Mouse (Mus musculus): ENCODE data around the gene Gm20388. TPM values are rescaled to one million over a fixed set of nuclear protein-coding genes. Genes with fewer than 3 reads are reported as not detected.

Gm20388 gene
- total RNA-seq, 2 experiments from 2014 or later = 11.4 to 18.1 TPM

- no peak for ATAC-seq (replicated peaks; ENCODE audit: low FRiP score, low TSS enrichment, poor library complexity, severe bottlenecking)
Measured at GRCm38 (mm10) chr8:121350803-121351202, 1440.2 kb downstream of the Gm20388 start.

- no peak for ATAC-seq (replicated peaks; ENCODE audit: low FRiP score, low TSS enrichment, poor library complexity, severe bottlenecking)
Measured at GRCm38 (mm10) chr8:121354844-121355243, 1444.2 kb downstream of the Gm20388 start.

DNA sequence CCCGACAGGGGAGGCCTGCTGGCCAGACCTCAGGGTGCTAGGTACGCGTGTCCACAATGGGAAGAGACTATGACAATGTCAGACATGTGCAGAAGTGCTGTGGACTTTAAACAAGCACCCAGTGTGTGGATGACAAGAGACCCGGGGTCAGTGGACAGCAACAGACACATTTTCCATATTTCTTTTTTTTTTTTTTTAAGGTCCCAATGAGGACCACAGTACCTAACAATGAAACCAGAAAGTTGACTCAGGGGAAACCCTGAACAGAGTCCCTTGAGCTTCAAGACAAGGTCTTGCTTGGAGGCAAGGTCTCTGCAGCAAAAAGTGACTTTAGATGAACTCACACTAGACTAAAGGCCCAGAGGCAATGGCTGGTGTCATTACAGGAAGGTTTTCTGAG, 1446.8 kb downstream of the Gm20388 start:
- ATAC-seq (replicated peaks; ENCODE audit: low FRiP score, low TSS enrichment, poor library complexity, severe bottlenecking) = no peak

DNA sequence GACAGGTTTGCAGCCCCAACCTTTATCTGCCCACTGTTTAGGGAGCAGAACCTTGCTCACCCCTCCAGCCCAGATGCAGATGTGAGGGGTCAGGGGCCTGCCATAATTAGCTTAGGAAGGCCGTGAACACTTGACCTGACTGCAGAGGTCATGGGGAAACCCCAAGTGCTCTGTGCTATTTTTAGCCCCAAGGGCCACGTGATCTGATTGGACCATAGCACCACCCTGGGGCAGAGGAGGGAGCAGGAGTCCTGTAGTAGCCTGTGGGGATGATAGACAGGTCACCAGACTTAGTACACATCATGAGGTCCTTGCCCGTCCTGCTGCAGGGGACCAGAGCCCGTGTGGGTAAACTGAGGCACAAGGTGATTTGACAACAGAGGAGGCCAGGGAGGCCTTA, 1448.0 kb downstream of the Gm20388 start:
- no peak for ATAC-seq (replicated peaks; ENCODE audit: low FRiP score, low TSS enrichment, poor library complexity, severe bottlenecking)

GRCm38 (mm10) chr8:121359131-121359981, 1448.7 kb downstream of the Gm20388 start:
- no peak for ATAC-seq (replicated peaks; ENCODE audit: low FRiP score, low TSS enrichment, poor library complexity, severe bottlenecking)

- ATAC-seq (replicated peaks; ENCODE audit: low FRiP score, low TSS enrichment, poor library complexity, severe bottlenecking) = no peak
Measured at GRCm38 (mm10) chr8:121360001-121360400, 1449.4 kb downstream of the Gm20388 start.

- no peak for ATAC-seq (replicated peaks; ENCODE audit: low FRiP score, low TSS enrichment, poor library complexity, severe bottlenecking)
Measured at GRCm38 (mm10) chr8:121361166-121361565, 1450.5 kb downstream of the Gm20388 start.

DNA sequence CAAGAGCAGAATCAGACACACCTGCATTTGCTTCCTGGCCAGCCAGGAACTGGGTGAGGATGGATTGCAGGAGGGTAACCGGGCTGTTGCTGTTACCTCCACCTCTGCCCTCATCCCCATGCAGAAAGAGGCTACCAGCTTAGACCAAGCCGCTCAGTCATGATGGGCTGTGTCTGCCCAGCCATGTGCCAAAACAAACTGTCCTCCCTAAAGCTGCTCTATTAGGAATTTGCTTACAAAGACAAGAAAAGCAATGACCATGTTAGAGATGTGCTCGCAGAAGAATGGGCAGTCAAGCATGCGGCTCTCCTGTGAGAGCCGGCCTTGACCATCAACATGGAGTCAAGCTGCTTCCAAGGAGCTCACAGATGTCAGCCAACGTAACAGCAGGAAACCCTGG, 1454.0 kb downstream of the Gm20388 start:
- no peak for ATAC-seq (replicated peaks; ENCODE audit: low FRiP score, low TSS enrichment, poor library complexity, severe bottlenecking)

DNA sequence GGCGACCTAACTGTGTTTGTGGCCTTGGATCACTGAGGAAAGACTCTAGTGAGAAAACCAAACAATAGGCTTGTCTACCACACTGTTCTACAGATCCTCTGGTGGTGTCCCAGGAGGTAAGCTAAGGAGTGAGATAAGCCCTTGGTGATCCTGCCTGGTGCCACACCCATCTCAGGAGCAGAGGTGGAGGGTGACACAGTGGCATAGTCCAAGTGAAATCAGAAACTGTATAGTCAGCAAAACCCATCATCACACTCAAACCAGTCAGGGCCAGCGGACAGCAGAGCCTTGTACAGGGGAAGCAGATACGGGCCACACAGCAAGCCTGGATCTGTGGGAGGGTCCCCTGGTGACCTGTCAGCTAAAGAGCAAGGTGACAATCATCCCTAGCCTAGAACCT, 1454.5 kb downstream of the Gm20388 start:
- ATAC-seq (replicated peaks; ENCODE audit: low FRiP score, low TSS enrichment, poor library complexity, severe bottlenecking) = no peak

DNA sequence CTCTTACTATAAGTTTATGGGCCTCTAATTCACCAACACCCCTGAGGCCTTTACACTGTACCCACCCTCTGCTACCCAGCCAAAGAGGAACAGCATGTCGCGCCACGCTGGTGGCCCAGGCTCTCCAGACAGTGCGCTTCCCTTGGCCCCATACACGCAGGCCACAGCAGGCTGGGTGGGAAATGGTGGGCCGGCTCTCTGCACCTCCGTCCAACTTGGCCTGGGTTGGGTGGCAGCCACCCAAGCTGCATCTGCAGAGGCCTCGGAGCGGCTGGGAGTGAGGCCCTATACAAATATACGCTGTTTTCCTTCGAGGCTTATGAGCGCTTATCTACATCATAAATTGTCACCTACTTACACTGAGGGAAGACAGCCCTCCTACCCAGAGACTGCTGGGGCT, 1456.0 kb downstream of the Gm20388 start:
- ATAC-seq (replicated peaks; ENCODE audit: low FRiP score, low TSS enrichment, poor library complexity, severe bottlenecking) = no peak

- ATAC-seq (replicated peaks; ENCODE audit: low FRiP score, low TSS enrichment, poor library complexity, severe bottlenecking) = no peak
Measured at GRCm38 (mm10) chr8:121368799-121369198, 1458.2 kb downstream of the Gm20388 start.

DNA sequence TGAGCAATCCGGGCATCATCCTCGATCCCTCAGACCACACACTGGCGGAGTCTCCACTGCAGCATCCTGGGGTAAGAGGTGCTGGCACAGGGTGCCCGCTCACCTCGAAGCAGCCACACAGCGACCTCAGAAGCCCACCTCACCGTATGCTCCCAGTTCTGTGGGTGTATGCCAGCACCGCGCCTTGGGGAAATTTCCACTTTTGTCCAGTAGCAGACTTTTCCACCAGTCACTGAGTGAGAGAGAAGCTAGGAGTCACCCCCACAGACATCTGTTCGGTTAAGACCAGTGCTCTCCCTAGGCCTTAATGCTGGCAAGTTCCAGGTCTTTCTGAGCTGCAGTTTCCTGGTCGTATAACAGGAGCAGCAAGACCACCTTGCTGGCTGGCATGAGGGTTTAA, 1458.7 kb downstream of the Gm20388 start:
- no peak for ATAC-seq (replicated peaks; ENCODE audit: low FRiP score, low TSS enrichment, poor library complexity, severe bottlenecking)

- ATAC-seq (replicated peaks; ENCODE audit: low FRiP score, low TSS enrichment, poor library complexity, severe bottlenecking) = no peak
Measured at GRCm38 (mm10) chr8:121371287-121371686, 1460.6 kb downstream of the Gm20388 start.

- ATAC-seq (replicated peaks; ENCODE audit: low FRiP score, low TSS enrichment, poor library complexity, severe bottlenecking) = no peak
Measured at GRCm38 (mm10) chr8:121371911-121372638, 1461.4 kb downstream of the Gm20388 start.

DNA sequence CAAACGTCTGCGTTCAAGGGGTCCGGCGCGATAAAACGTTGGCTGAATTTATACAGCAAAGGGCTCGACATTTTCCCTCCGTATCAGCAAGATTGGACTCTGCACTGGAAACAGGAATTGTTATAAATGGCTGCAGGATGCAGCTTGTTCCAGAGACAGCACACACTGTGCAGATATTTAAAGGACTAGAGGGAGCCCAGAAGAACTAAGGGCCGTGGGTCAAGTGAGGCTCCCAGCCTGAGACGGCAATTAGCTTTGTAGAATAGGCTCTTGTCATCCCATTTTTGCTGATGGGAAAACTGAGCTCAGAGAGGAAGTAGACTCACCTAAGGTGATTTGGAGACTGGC, 1462.0 kb downstream of the Gm20388 start:
- ATAC-seq (replicated peaks; ENCODE audit: low FRiP score, low TSS enrichment, poor library complexity, severe bottlenecking) = no peak

DNA sequence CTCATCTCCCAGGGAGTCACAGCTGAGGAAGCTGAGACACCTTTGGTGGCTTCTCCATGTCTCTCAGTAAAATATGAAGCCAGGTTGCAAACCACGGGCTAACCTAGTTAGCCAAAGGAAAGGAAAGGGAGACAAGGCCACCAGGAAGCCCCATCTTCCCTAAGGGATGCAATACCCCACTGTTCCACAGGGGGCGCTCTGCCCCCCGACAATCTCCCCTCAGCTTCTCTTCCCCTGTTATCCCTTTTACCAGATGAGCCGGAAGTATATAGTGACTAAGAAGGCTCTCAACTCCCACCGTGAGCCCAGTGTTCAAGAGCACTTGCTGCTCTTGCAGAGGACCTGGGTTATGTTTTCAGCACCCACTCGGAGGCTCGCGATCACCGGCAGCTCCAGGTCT, 1463.6 kb downstream of the Gm20388 start:
- no peak for ATAC-seq (replicated peaks; ENCODE audit: low FRiP score, low TSS enrichment, poor library complexity, severe bottlenecking)

DNA sequence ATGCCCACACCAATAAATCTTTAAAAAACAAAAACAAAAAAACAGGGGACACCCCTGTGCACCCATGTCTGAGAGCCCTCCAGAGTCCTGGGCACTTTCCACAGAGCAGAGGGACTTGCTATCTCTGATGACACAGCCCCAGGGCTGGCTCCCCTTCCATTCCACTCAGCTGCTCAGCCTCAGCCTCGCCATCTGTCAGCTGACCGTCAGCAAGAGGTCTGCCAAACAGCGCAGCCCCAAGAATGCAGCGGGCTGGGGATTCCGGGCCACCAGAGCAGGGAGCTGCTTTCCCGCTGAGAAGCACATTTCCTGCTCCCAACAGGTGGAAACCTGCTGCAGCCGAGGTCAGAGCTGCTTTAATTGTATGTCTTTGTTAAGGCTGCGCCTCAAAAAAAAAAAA, 1464.1 kb downstream of the Gm20388 start:
- no peak for ATAC-seq (replicated peaks; ENCODE audit: low FRiP score, low TSS enrichment, poor library complexity, severe bottlenecking)

GRCm38 (mm10) chr8:121376116-121376950, 1465.7 kb downstream of the Gm20388 start:
- no peak for ATAC-seq (replicated peaks; ENCODE audit: low FRiP score, low TSS enrichment, poor library complexity, severe bottlenecking)

- ATAC-seq (replicated peaks; ENCODE audit: low FRiP score, low TSS enrichment, poor library complexity, severe bottlenecking) = no peak
Measured at GRCm38 (mm10) chr8:121377680-121378079, 1467.0 kb downstream of the Gm20388 start.

- no peak for ATAC-seq (replicated peaks; ENCODE audit: low FRiP score, low TSS enrichment, poor library complexity, severe bottlenecking)
Measured at GRCm38 (mm10) chr8:121379387-121379786, 1468.7 kb downstream of the Gm20388 start.

Measured in megakaryocyte-erythroid progenitor cell, adult 5-6 weeks (primary cell).